Mouse (Mus musculus) intestine, embryonic 14.5 days (tissue): ENCODE results near the gene Eno2. TPM values are rescaled to one million over a fixed set of nuclear protein-coding genes. Genes with fewer than 3 reads are reported as not detected.
"Not testable (repeated sequence)": the region's sequence is repeated elsewhere in the genome, so short reads cannot be mapped to it uniquely, and the experiment has no call there.

ENCODE experiments used
- ATAC-seq: fragments of 200-750 bp; cut with Nextera tagmentation; replicated peaks from 2 replicates; pipeline ENCODE4 v1.8.0; 2017; ENCODE audit warnings: low read depth, moderate number of reproducible peaks, moderate TSS enrichment, moderate library complexity; ENCODE audit not compliant: low FRiP score, low TSS enrichment
- DNase-seq: peaks from one replicate; pipeline ENCODE4 v3.0.0-alpha.2; 2018; ENCODE audit warnings: low spot score
- H3K27ac ChIP-seq: fragments of 300-500 bp; sonication (generic); 2 replicates; pipeline ENCODE4 v1.5.1; 2014; ENCODE audit warnings: low read depth, mild to moderate bottlenecking, control low read depth
- H3K27me3 ChIP-seq: fragments of 300-500 bp; sonication (generic); replicated peaks from 2 replicates; pipeline ENCODE4 v1.6.1; 2014; ENCODE audit warnings: low read length, control low read depth; ENCODE audit not compliant: control insufficient read depth, insufficient read depth
- H3K36me3 ChIP-seq: fragments of 300-500 bp; sonication (generic); 2 replicates; pipeline ENCODE4 v1.6.1; 2014; ENCODE audit warnings: low read length, control low read depth; ENCODE audit not compliant: control insufficient read depth, insufficient read depth
- H3K4me1 ChIP-seq: fragments of 300-500 bp; sonication (generic); replicated peaks from 2 replicates; pipeline ENCODE4 v1.6.1; 2014; ENCODE audit warnings: low read length, control low read depth, mixed read lengths; ENCODE audit not compliant: control insufficient read depth, insufficient read depth
- H3K4me2 ChIP-seq: fragments of 300-500 bp; sonication (generic); 2 replicates; pipeline ENCODE4 v1.6.1; 2014; ENCODE audit warnings: low read length
- H3K4me3 ChIP-seq: fragments of 300-500 bp; sonication (generic); 2 replicates; pipeline ENCODE4 v1.5.1; 2014; ENCODE audit warnings: low read depth, low read length, control low read depth, mixed read lengths
- H3K9ac ChIP-seq: fragments of 300-500 bp; sonication (generic); 2 replicates; pipeline ENCODE4 v1.6.1; 2014; ENCODE audit warnings: mild to moderate bottlenecking, low read length
- H3K9me3 ChIP-seq: fragments of 300-500 bp; sonication (generic); 2 replicates; pipeline ENCODE4 v1.6.1; 2016; ENCODE audit warnings: low read length, control low read depth; ENCODE audit not compliant: control insufficient read depth
- WGBS: fragments of 180-500 bp; shearing (Covaris S2); extraction: QIAGEN DNeasy Blood & Tissue Kit; methylation state at CpG from one replicate; pipeline ENCODE4 v1.1.7; 2014; 5-methylcytosine and 5-hydroxymethylcytosine counted together
- polyA plus RNA-seq: library from polyadenylated mRNA; unstranded; fragments of >200 nt; fragmentation: Nextera tagmentation; extraction: Ambion mirVana; gene quantifications from 2 replicates; pipeline ENCODE4 v1.2.1, GENCODE M21; 2014

The Eno2 gene
- polyA plus RNA-seq, 1 experiment from 2014 or later: 8.0 TPM

- H3K36me3 ChIP-seq, H3K27me3 ChIP-seq, H3K9me3 ChIP-seq, H3K27ac ChIP-seq, H3K9ac ChIP-seq, H3K4me3 ChIP-seq, ATAC-seq: not testable (repeated sequence)
- WGBS: 16% methylated on average over 5 of the region's 9 CpGs
- Histone ChIP-seq H3K4me1 (peaks cover 12% of the 10 kb centered on the region), H3K4me2 (peak overlapping the region; percentile 36)
- DNase-seq: peak; percentile 64
These were observed 32.9 kb upstream of the Eno2 start for GRCm38 (mm10) chr6:124802400-124802799.

GRCm38 (mm10) chr6:124796200-124796599 lies 26.7 kb upstream of the Eno2 start:
- Histone ChIP-seq H3K27me3 (no peaks in the 10 kb centered on the region), H3K36me3 (no peaks in the 10 kb centered on the region), H3K9ac (no peak overlapping the region), H3K9me3 (no peaks in the 10 kb centered on the region), H3K4me1 (no peaks in the 10 kb centered on the region), H3K27ac (no peak overlapping the region), H3K4me2 (no peak overlapping the region), H3K4me3 (no peak overlapping the region)
- ATAC-seq (no peak), DNase-seq (no peak)
- 74% methylated on average over 2 of the region's 2 CpGs for WGBS

GRCm38 (mm10) chr6:124795781-124796180 lies 26.3 kb upstream of the Eno2 start:
- 83% methylated on average over 4 of the region's 4 CpGs for WGBS
- ATAC-seq: no peak
- no peak overlapping the region for H3K27ac ChIP-seq

DNA sequence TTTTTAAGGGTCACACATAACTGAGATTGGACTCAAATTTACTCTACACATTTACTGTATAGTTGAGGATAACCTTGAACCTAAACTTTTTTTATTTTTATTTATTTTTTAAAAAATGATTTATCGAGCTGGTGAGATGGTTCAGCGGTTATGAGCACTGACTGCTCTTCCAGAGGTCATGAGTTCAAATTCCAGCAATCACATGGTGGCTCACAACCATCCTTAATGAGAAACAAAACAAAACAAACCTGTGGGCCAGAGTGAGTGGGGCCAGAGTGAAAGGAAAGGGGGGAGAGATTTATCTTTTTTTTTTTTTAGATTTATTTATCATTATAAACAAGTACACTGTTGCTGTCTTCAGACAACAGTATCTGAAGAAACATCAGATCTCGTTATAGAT lies 22.4 kb upstream of the Eno2 start:
- 82% methylated on average over 3 of the region's 3 CpGs for WGBS
- Histone ChIP-seq H3K9ac (no peak overlapping the region), H3K4me3 (no peak overlapping the region), H3K4me2 (no peak overlapping the region), H3K36me3 (no peaks in the 10 kb centered on the region), H3K27me3 (no peaks in the 10 kb centered on the region), H3K27ac (no peak overlapping the region), H3K4me1 (no peaks in the 10 kb centered on the region), H3K9me3 (no peaks in the 10 kb centered on the region)
- no peak for DNase-seq
- no peak for ATAC-seq

More at GRCm38 (mm10) chr6:124795781-124796180, 26.3 kb upstream of the Eno2 start:
- H3K9me3 ChIP-seq: no peaks in the 10 kb centered on the region
- no peak overlapping the region for H3K9ac ChIP-seq
- H3K4me3 ChIP-seq: no peak overlapping the region
- no peaks in the 10 kb centered on the region for H3K27me3 ChIP-seq
- no peaks in the 10 kb centered on the region for H3K36me3 ChIP-seq
- H3K4me2 ChIP-seq: no peak overlapping the region
- no peaks in the 10 kb centered on the region for H3K4me1 ChIP-seq
- no peak for DNase-seq

DNA sequence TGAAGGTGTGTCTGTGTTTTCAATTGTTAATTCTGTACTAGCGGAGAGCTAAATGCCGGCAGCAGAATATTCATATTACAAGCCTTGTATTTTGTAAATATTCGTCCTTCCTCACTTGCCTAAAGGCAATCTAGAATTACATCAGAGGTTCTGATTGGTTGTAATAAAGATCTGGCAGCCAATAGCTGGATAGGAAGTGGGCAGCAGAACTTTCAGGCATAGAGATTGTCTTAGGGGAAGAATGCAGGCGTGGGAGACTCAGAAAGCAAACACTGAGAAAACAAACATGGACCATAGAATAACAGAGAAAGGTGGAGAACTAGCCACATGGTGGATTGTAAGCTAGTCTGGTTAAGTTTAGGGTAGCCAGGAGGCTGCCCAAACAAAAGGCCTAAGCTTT lies 20.6 kb upstream of the Eno2 start:
- 63% methylated on average over 4 of the region's 4 CpGs for WGBS
- H3K9me3 ChIP-seq: no peaks in the 10 kb centered on the region
- ATAC-seq (no peak), DNase-seq (no peak)
- H3K36me3 ChIP-seq: no peaks in the 10 kb centered on the region
- no peak overlapping the region for H3K27ac ChIP-seq
- H3K9ac ChIP-seq: no peak overlapping the region
- no peak overlapping the region for H3K4me3 ChIP-seq
- no peak overlapping the region for H3K4me2 ChIP-seq
- H3K4me1 ChIP-seq: no peaks in the 10 kb centered on the region
- no peaks in the 10 kb centered on the region for H3K27me3 ChIP-seq

DNA sequence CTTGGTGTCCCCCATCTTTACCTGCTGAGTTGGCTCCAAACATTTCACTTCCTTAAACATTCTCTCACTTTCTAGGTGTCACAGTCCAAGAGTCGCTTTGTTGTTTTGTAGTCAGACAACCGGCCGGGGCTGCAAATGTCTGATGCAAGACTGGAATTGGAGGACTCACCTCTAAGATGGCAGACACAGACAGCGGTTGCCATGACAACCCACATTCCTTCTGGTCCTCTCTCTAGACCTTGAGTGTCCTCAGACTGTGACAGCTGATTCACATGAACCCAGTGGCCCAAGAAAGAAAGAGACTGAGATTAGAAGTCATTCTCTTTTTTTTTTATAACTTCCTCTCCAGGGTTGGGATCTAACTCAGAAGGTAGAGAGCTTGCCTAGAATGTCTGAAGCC lies 20.0 kb upstream of the Eno2 start:
- no peaks in the 10 kb centered on the region for H3K4me1 ChIP-seq
- no peaks in the 10 kb centered on the region for H3K36me3 ChIP-seq
- H3K4me3 ChIP-seq: no peak overlapping the region
- WGBS: 88% methylated on average over 4 of the region's 4 CpGs
- no peaks in the 10 kb centered on the region for H3K9me3 ChIP-seq
- DNase-seq (no peak), ATAC-seq (no peak)
- H3K9ac ChIP-seq: no peak overlapping the region
- no peak overlapping the region for H3K27ac ChIP-seq
- H3K27me3 ChIP-seq: no peaks in the 10 kb centered on the region
- H3K4me2 ChIP-seq: no peak overlapping the region

GRCm38 (mm10) chr6:124787722-124788121 lies 18.2 kb upstream of the Eno2 start:
- DNase-seq: no peak
- 71% methylated on average over 10 of the region's 10 CpGs for WGBS
- Histone ChIP-seq H3K9ac (no peak overlapping the region), H3K4me1 (no peaks in the 10 kb centered on the region), H3K36me3 (no peaks in the 10 kb centered on the region), H3K27ac (no peak overlapping the region), H3K4me3 (no peak overlapping the region), H3K4me2 (no peak overlapping the region), H3K27me3 (no peaks in the 10 kb centered on the region), H3K9me3 (no peaks in the 10 kb centered on the region)
- ATAC-seq: no peak

DNA sequence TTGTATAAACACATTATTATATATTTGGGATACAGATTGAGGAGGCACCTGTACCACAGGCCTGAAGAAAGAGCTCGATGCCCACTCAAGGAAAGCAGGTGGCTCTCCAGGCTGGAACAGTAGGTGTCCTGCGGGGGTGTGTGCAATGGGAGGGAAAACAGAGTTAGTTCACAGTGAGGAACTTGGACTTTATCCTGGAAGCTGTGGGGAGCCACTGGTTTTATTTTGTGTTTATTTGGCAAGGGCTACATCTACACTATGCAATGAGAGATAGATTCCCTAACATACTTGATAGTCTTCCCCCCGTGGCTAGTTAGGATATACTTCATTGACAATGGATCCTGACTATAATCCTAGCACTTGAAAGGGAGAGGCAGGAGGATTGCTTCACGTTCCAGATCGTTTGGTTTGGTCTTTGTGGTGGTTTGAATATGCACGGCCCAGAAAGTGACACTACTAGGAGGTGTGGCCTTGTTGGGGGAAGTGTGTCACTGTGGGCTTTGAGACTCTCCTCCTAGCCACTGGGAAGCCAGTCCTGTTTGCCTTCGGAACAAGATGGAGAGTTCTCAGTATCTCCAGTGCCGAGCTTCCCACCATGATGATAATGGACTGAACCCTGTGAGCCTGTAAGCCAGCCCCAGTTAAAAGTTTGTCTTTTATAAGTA lies 17.4 kb upstream of the Eno2 start:
- no peak overlapping the region for H3K27ac ChIP-seq
- DNase-seq (no peak), ATAC-seq (no peak)
- H3K9ac ChIP-seq: no peak overlapping the region
- no peaks in the 10 kb centered on the region for H3K27me3 ChIP-seq
- no peak overlapping the region for H3K4me3 ChIP-seq
- no peaks in the 10 kb centered on the region for H3K36me3 ChIP-seq
- H3K4me1 ChIP-seq: 0 out of 2 replicates have a peak, but pooled peaks cover 4% of the 10 kb centered on the region
- no peak overlapping the region for H3K4me2 ChIP-seq
- H3K9me3 ChIP-seq: no peaks in the 10 kb centered on the region
- 59% methylated on average over 8 of the region's 8 CpGs for WGBS

- Histone ChIP-seq H3K4me2 (peak overlapping the region; percentile 44), H3K27ac (no peak overlapping the region), H3K9ac (no peak overlapping the region), H3K27me3 (0 out of 2 replicates have a peak, but pooled peaks cover 10% of the 10 kb centered on the region), H3K9me3 (no peaks in the 10 kb centered on the region), H3K36me3 (no peaks in the 10 kb centered on the region), H3K4me3 (peak overlapping the region; percentile 17; the same call in 1 of the 2 replicates), H3K4me1 (peaks cover 14% of the 10 kb centered on the region; the same call in 1 of the 2 replicates)
- WGBS: 26% methylated on average over 6 of the region's 6 CpGs
- ATAC-seq (no peak; the same call in 1 of the 2 replicates), DNase-seq (peak; percentile 62)
These were observed 13.0 kb upstream of the Eno2 start for GRCm38 (mm10) chr6:124782436-124782835.
